Mouse (Mus musculus) frontal cortex, postnatal 10 days (tissue): ENCODE data around the gene Ube2o.
"Not testable (repeated sequence)": the region's sequence is repeated elsewhere in the genome, so short reads cannot be mapped to it uniquely, and the experiment has no call there.

Experiments used
- DNase-seq, 2 experiments: peaks; one replicate each; pipeline ENCODE4 v3.0.0; 2022; ENCODE audit warnings: low spot score in 2 of 2, mixed read lengths in 1 of 2

Gene Ube2o

DNA sequence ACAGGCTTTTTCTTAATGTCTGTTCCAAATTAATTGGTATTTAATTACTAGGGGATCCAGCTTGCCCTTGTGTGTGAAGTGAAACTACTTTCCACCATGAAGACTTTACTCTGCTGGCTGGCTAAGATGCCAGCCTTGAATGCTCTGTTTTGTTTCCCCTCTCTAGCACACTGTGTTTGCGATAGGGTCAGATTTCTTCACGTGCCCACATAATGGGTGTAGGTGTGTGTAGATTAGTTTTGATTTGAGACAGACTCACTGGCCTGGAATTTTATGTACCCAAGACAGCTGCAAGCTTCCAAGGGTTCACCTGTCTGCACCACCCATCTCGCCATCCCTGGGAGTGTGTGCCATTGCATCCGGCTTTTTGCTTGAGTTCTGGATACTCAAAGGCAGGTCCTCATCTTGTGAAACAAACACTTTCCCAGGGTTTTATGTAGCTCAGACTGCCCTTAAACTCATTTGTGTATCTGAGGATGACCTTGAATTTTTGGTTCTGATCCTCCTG, 67.7 kb downstream of the Ube2o start:
- DNase-seq, result no peak

GRCm38 (mm10) chr11:116512987-116513386, 68.3 kb downstream of the Ube2o start:
- no peak for DNase-seq

DNA sequence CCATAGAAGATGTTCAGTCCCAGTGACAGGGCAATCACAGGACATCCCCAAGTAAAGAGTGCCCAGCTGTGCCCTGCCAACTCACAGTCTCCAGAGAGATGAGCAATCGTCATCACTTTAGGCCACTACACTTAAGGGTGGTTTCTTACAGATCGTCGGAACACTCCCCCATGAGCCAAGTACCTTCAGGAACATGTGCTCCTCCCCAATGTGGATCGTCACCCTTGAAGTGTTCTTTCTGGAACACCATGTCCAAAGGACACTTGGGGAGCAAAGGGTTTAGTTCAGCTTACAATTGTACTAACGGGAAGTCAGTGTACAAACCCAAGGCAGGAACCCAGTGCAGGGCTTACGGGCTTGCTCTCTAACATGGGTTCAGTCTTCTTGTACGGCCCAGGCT, 69.1 kb downstream of the Ube2o start:
- DNase-seq, result no peak

DNA sequence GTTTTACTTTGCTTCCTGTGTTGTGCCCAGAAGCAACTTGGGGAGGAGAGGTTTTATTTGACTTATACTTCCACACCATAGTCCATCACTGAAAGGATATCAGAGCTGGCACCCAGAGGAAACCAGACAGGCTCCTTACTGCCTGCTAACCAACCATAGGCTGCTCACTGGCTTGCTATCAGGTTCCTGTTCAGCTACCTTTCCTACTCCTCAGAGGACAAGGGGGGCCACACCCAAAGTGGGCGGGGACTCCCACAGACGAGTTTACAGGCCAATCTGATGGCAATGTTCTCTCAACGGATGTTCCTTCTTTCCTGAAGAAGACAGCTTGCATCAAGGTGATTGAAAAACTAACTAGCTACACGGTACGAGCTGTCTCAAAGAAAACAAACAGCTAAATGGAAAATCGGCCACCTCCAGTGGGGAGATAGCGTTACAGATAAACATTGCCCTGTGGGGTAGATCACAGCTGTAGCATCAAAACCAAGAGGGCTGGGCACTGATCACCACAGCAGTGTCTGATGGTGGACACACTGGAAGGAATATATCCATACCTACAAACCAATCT, 69.9 kb downstream of the Ube2o start:
- no peak for DNase-seq

- no peak for DNase-seq
Observed at GRCm38 (mm10) chr11:116508689-116509088, 72.6 kb downstream of the Ube2o start.

DNA sequence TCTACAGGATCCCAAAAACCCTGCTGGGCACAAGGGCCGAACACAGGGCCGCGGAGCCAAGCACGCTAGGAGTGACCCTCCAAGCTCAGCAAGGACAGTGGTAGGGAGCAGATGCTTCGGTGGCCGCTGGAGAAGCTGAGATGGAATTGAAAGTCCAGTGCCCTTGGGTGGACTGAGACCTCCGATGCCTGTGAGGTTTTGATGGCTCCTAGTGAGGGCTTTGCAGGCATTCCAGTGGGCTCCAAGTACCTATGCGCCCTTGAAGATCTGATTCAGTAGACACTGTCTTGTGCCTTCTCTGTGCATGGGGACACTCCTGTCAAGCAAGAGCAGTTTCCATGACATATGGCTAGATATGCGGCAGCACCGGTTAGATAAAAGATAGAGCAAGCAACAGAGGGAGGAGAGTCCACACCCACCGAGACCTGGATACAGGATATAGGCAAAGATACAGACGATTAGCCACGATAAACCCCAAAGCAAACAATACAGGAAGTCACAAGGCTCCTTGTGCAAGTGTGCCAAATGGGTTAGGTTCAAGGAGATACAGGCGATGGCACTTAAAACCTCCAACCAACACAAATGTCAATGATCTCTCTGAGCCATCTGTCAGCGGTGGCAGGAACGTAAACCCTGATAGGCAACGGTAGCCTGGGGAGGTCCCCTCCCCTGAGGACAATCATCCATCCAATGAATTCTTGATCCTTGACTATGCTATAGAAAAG, 74.9 kb downstream of the Ube2o start:
- no peak for DNase-seq

DNA sequence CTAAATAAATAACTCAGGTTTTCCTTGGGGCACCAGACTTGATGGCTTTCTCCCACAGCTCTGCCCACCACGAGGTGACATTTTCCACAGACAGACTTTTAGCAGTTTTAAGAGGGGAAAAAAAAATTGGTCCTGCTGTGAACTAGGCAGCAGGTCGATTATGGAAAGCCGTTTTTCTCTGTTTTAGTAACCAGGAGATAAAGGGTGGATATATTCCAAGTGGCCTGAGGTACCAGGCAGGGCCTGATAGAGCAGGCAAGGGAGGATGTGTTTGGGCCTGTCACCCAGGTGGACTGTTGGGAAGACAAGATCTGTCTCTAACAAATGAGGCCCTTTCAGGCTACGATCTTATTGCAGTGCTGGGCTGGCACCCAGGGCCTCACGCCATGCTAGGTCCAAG, 75.7 kb downstream of the Ube2o start:
- DNase-seq, result no peak

DNA sequence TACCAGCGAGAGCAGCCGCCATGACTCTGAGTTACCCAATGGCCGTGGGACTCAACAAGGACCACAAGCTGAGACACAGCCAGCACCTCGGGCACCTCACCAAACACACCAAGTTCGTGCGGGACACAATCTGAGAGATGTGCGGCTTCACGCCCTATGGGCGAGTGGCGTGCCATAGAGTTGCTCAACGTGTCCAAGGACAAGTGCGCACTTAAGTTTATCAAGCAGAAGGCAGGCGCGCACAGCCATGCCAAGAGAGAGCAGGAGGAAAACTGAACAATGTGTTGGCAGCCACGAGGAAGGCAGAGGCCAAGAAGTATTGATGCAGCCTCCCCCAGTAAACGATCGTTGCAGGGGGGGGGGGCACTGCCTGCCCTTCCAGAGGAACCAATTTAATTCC, 76.7 kb downstream of the Ube2o start:
- DNase-seq, result no peak

DNA sequence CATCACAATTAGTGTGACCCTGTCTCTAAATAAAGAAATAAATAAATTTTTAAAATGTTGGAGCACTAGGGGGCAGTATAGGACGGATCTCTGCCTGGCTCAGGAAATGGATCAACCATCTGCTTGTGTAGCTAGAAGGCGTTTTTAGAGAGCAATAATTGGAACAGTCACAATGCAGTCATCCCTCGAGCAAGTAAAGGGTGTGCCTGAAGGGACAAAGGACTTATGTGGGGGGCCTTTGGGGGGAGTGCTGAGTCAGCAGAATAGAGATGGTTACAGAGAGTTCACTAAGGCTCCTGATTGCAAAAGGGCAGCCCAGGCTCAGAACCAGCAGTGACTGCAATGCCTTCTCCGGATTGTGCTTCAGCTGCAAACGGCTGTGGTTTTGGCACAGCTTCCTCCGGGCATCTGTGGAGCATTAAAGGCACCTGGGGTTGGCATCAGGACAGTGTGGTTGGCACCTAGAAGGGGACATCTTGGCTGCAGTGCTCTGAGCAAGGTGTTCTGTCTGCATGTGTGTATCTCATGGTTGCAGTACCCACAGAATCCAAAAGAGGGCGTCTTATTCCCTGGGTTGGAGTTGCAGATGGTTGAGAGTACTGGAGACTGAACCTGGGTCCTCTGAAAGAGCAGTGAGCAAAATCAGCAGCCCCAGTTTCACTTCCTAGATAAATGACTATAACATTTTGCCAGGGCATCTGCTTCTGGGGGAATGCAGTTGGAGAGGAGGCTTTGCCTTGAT, 80.1 kb downstream of the Ube2o start:
- no peak for DNase-seq

DNA sequence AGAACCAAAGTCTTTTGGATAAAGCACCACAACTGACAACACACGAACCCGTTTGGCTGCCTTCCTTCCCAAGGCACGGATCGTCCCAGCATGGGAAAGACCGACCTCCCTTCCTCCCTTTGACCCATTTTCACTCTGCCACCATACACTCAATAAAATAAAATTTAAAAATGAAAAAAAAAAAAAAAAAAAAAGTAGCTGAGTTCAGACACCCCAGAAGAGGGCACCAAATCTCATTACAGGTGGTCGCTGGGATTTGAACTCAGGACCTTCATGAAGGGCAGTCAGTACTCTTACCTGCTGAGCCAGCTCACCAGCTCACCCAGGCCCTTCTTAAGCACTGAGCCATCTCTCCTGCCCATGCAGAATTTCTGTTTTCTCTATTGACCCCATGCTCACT, 82.2 kb downstream of the Ube2o start:
- no peak for DNase-seq

GRCm38 (mm10) chr11:116498596-116498995, 82.7 kb downstream of the Ube2o start:
- no peak for DNase-seq

DNA sequence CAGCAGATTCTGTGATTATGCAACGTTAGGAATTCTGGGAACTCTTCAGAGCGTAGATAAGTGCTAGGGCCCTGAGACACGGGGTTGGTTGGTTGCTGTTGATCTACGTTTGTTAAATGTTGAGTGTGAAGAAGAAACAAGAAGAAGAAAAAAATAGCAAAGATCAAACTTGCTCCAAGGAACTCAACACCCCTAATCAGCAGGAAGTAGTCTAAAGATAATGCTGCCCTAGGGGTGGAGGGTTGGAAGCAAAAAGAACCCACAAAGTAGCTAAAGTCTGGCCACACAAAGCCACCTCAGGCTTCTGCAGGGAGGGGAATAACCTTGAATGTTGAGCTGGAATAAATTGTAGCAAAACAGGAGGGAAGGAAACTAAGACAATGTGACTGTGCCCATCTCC, 83.9 kb downstream of the Ube2o start:
- no peak for DNase-seq

DNA sequence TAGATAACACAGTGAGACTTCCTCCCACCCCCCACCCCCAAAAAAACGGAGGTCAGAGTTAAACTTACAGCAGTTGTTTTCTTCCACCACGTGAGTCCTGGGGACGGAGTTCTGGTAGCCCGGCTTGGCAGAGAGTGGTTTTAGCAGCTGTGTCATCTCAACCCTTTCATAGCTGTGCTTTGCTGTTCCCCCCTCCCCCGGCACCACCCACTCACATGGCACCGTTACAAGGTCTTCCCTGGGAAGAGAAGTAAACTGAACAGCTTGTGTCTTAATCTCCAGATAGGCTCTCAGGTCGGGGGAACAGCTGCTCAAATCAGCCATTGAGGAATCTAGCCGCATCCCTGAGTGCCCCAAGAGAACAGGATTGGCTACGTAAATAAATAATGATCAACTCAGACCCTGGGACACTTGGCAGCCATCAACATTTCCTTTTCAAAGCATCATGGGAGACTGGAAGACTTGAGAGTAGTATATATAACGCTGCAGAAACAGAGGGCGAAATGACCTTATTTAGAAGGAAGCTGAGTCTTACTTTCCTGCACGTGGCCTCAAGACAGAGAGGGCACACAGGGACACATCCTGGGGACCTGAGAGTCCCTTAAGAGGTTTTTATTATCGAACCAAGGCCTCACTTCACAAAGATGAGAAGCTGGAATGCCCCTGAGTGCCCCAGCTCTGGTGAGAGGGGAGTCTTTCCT, 86.6 kb downstream of the Ube2o start:
- peak; percentile 48 to 79 for DNase-seq

- no peak for DNase-seq
Observed at GRCm38 (mm10) chr11:116493795-116494252, 87.4 kb downstream of the Ube2o start, which contains the start of gene Prpsap1. Prpsap1 (minus strand) TSS chr11:116494202.

DNA sequence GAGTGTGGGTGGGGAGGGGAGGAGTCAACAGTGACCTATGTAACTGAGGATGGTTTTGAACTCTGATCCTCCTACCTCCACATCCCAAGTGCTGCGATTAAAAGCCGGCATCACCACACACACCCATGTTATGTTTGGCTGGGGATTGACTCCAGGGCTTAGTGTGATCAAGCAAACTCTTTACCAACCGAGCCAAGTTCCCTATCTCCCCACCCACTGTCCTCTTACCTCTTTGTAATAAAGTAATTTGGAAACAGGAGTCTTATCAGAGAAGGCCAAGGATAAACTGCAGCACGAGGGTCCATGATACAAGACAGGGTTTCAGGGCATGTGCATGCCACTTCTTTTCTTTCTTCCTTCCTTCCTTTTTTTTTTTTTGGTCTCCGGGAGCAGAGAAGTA, 88.1 kb downstream of the Ube2o start:
- no peak for DNase-seq

DNA sequence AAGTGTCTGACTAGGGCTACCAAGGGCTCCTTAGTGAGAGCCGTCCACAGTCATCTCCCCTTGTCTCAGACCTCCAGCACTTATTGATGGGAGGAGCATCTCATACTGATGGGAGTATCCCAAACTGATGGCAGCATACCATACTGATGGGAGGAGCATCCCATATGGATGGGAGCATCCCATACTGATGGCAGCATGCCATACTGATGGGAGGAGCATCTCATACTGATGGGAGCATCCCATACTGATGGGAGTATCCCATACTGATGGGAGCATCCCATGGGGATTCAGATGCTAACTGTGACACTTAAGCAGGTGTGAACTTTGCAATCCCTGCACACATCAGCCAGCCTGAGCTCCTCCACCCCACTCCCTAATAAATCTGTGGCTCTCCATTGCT, 88.7 kb downstream of the Ube2o start:
- DNase-seq, result not testable (repeated sequence)

DNA sequence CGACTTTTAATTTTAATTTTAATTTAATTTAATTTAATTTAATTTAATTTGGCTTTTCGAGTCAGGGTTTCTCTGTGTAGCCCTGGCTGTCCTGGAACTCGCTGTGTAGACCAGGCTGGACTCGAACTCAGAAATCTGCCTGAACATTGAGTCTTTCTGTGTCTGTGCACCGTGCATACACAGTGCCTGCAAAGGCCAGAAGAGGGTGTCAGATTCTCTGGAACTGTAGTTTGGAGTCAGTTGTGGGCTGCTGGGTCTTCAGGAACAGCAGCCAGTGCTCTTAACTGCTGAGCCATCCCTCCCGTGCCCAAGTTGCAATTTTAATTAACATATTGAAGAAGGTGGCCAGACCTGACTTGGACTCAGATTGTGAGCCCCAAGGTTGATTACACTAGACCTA, 89.9 kb downstream of the Ube2o start:
- no peak for DNase-seq

DNA sequence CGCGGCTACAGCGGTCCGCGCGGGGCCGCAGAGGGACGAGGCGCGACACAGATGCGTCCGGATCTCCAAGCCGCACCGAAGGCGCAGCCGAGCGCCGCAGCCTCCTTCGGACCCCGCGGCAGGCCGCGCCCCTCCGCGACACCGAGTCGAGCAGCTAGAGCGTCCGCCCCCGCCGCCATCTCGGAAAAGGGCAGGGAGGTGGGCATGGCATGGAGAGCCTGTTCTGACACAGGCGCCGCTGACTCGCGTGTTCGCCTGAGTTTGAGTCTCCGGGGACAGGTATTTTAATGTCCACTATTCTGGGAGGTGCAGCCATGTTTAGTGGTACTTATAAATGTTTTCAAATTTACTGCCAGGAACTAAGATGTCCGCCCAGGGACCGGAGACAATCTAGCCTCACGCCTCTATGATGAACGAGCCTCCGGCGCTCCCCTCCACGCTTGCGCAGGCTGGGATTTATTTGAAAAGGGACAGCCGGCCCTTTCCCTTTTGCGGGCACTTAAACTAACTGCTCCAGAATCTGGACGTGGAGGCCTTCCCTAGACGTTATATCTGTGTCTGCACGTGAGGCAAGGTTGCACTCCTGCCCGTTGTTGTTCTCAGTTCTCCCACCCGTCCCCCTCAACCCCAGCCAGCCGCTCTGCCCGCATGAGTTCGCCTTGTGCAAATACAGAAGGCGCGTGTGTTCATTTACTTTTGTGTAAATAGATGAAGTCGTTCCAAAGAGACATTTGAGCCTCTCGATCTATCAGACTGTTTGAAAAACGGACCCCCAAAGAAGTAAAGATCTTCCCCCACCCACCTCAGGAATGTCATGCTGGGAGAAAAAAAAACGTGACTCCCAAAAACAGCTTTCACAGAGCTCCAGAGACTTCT, 90.8 kb downstream of the Ube2o start:
- peak; percentile 72 to 86 for DNase-seq

- DNase-seq, result no peak
Observed at GRCm38 (mm10) chr11:116489771-116490231, 91.4 kb downstream of the Ube2o start.

GRCm38 (mm10) chr11:116488693-116489375, 92.4 kb downstream of the Ube2o start:
- no peak for DNase-seq
